Mouse (Mus musculus) c-Kit-positive CD71-negative TER-119-negative erythroid progenitor cells, embryonic 14.5 days (primary cell): ENCODE measurements around the gene Cdh23.
A peak's percentile ranks its signal among the peaks of the same experiment; 100 is the strongest.

ENCODE experiments used
- DNase-seq: peaks from one replicate; pipeline ENCODE4 v3.0.0-alpha.2; 2013; ENCODE audit warnings: low read depth

Gene Cdh23

DNA sequence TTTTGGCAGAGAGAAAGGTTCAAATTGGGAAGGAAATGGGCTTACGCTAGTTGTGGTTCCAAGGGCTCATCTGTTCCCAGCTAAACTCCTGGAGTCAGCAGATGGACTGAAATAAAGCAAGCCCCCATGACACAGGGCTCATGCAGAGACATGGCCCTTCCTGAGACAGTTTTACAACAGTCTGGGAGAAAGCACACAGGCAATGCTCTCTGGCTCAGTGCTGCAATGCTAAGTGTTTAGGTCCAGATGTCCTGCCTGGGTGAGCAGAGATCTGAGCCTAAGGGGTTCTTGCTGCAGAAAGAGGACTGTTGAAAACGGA, 334.0 kb downstream of the Cdh23 start:
- DNase-seq = no peak

DNA sequence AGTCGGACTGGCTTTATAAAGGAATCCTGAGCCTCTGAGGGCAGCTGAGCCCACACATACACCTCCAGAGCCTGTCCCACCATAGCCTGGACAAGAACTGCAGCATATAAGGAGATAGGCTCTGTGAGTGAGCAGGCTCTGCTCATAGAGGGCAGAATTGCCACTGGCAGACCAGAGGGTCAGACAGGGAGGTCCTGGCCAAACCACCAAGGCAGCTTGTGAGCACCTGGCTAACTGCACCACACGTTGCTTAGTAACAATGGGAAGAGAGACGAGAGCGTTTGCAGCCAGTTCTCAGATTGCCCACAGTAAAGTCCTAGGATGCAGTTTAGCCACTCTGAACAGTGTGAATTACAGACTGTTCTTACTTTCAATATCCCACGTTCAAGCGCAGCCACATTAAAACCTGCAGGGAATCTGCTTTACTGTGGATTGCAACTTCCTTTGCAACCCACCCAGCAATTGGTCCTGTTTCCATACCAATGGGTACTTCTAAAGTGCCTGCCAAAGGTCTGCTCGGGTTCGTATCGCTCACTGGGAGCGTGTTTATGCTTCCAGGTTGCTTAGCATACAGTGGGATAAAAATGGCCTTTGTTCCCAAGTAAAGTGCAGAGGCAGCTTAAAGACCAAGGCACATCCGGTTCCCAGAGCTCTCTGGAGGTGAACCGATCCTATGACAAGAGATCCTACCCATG, 334.5 kb downstream of the Cdh23 start:
- no peak for DNase-seq

GRCm38 (mm10) chr10:60358776-60359175, 337.5 kb downstream of the Cdh23 start:
- DNase-seq = no peak

DNA sequence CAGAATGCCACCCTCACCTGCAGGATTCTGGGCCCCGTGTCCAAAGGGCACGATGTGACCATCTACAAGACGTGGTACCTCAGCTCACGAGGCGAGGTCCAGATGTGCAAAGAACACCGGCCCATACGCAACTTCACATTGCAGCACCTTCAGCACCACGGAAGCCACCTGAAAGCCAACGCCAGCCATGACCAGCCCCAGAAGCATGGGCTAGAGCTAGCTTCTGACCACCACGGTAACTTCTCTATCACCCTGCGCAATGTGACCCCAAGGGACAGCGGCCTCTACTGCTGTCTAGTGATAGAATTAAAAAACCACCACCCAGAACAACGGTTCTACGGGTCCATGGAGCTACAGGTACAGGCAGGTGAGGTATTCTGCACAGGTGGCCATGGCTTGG, 338.4 kb downstream of the Cdh23 start:
- DNase-seq = no peak

DNA sequence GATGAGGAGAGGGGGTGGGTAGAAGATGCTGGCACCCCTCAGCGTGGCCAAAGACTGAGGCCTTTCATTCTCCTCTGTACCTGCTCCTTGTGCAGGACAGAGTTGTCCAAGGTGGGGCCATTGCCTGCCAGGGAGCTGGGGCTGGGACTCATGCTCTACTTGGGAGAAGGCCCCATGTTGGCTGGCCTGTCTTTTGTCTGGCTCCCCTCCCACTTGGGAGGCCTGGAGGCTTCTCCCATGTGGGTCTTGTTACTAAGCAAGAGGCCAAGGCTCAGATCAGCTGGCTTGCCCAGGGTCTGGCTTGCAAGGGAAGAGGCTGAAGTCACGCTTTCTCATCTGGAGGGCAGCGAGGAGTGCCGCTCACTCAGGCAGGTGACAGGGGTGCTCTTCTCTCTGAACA, 338.8 kb downstream of the Cdh23 start:
- DNase-seq = no peak

- DNase-seq = no peak
These were observed 341.2 kb downstream of the Cdh23 start for GRCm38 (mm10) chr10:60354881-60355677.

GRCm38 (mm10) chr10:60354003-60354325, 342.3 kb downstream of the Cdh23 start:
- DNase-seq = no peak

DNA sequence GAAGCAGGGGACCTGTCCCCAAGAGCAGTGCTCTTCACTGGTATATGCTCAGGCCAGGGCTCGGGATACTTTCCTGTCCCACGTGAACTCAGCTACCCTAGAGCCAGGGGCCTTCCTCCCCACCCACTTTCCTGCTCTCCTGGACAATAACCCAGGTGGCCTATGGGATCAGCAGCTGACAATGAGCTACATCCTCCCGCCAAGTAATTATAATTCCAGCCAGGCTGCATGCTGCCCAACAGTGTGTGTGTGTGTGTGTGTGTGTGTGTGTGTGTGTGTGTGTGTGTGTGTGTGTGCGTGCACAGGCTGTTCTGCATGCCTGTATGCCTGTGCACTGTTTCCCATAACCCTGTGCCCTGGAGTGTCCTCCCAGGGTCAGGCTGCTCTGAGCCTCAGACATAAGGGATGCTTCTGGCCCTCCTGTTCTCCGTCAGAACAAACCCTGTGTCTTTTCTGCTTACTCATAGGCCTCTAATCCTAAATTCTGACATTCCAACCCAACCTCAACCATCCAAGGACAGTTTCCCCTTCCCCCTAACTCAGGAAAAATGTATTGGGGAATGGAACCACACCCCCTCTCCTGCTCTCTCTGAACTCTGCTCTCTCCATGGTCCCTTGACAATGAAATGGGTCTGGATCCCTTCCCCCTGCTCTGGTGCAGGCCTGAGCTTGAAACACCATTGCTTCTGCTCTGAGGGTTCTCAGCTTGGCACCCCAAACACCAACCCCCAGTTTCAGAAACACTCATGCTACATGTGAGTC, 342.9 kb downstream of the Cdh23 start:
- no peak for DNase-seq

GRCm38 (mm10) chr10:60351761-60352455, 344.4 kb downstream of the Cdh23 start:
- no peak for DNase-seq

- DNase-seq = no peak
These were observed 345.0 kb downstream of the Cdh23 start for GRCm38 (mm10) chr10:60351248-60351647.

DNA sequence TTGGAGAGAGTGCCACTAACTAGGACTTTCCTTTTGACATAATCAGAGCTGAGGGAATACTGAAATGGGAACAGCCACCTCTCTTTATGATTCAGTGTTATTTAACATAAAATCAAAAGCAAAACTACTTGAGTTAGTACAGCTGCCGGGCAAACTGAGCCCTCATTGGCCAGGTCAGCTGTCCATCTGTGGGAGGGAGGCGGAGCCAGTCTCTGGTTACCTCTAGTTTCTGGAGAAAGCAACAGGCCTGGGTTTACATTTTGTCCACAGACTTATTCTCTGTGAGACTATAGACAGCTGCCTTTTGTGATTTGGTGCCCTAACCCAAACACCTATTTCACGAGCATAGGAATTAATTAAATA, 345.5 kb downstream of the Cdh23 start:
- DNase-seq = peak; percentile 66

GRCm38 (mm10) chr10:60350077-60350804, 346.0 kb downstream of the Cdh23 start:
- no peak for DNase-seq

- DNase-seq = no peak
These were observed 346.6 kb downstream of the Cdh23 start for GRCm38 (mm10) chr10:60349644-60350043.

DNA sequence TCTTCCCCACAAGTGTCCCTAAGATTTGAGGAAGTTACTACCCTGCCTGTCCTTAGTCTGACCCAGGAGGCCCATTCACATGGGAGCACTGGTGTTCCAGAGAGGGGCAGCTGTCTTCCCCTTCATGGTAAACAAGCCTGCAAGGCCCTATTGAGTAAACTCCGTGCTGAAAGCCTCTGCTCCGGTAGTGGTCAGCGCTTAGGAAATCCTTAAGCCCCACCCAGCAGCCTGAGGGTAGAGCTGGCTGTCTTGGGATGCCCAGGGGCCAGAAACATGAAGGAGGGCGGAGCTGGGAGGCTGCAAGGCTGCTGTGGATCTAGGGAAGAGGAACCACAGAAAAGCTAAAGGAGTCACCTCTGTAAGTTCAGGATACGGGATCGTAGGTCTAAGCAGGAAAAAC, 347.2 kb downstream of the Cdh23 start:
- DNase-seq = no peak

DNA sequence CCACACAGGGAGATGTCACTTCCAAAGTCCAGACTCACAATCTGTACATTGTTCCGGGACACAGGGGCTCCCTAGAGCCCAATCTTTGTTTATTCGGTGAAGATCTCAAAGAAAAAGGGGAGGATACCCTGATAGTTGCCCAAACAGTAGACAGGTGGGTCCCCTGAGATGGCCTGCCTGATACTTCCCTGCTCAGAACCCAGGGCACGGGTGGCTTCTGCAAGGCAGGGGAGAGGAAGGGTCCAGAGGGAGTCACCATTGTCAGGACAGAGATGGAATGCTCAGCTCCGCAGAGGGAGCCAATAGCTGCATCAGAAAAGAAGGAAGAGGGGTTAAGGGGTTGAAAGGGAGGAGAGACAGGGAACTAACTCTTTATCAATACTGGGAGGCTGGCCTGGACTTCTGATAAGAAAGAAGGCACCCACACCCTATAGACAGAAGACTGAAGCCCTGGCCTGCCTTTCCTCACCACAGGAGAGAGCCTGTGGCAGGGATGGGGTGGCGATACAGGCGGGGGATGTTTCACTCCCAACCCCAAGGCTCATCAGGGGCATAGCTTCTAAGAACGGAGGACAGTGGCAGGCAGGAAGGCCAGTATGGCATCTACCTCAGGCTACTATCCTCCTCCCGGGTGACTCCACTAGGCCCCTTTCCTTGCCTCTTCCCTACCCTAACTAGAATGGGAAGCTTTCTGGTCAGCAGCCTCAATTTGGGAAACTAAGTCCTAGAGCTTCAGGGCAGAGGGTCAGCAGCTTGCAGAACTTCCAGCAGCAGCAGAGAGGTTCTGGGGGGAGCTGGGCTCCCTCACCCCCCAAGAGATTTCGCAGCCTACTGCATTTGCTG, 348.3 kb downstream of the Cdh23 start:
- DNase-seq = no peak

GRCm38 (mm10) chr10:60346701-60347405, 349.4 kb downstream of the Cdh23 start, which contains the start of gene Vsir:
Vsir (plus strand) TSS chr10:60346851.
- DNase-seq = peak; percentile 73

DNA sequence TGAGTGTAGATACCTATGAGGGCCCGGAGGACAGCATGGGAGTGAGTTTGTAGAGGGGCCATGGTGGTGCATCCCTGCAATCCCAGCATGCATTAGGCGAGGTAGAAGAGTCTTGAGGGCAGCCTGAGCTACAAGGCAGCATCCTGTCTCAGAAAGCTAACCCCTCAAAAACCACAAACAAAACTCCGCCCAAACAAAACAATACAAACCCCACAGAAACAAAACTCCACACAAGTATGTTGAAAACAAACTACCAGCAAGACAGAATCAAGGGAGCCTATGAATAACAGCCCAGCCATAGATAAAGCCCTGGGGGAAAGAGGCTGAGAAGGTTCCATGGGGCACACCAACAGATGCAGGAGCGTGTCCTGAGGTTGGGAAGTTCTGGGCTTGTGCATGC, 350.2 kb downstream of the Cdh23 start:
- no peak for DNase-seq

GRCm38 (mm10) chr10:60344111-60344510, 352.2 kb downstream of the Cdh23 start:
- DNase-seq = no peak

DNA sequence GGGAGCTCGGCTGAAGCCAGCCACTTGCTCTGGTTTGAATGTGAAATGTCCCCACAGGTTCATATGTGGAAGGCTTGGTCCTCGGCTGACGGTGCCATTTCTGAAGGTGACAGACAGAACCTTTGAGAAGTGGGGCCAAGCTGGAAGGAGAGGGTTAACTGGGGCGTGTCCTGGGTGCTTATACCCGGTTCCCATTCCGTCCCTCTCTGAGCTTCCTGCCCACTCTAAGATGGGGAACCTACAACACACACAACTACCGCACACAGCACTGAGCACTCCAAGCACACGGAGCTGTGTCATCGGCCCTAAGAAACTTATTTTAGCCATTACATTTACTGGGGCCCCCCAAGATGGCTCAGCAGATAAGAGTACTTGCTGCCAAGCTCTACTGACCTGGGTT, 354.8 kb downstream of the Cdh23 start:
- no peak for DNase-seq

- DNase-seq = no peak
These were observed 361.3 kb downstream of the Cdh23 start for GRCm38 (mm10) chr10:60335021-60335420.
